Mouse (Mus musculus) lung, embryonic 14.5 days (tissue): ENCODE results near the gene Gm867. TPM values are rescaled to one million over a fixed set of nuclear protein-coding genes. Genes with fewer than 3 reads are reported as not detected.
A peak's percentile ranks its signal among the peaks of the same experiment; 100 is the strongest.

Experiments used
- ATAC-seq: fragments of 200-750 bp; cut with Nextera tagmentation; 2 replicates; pipeline ENCODE4 v1.8.0; 2017; ENCODE audit warnings: mild to moderate bottlenecking, moderate TSS enrichment, moderate library complexity; ENCODE audit not compliant: insufficient read depth
- DNase-seq: peaks from one replicate; pipeline ENCODE4 v3.0.0-alpha.2; 2015
- H3K27ac ChIP-seq: fragments of 300-500 bp; sonication (generic); 2 replicates; pipeline ENCODE4 v1.5.1; 2014; ENCODE audit warnings: low read depth, mild to moderate bottlenecking, moderate library complexity
- H3K27me3 ChIP-seq: fragments of 300-500 bp; sonication (generic); 2 replicates; pipeline ENCODE4 v1.6.1; 2014; ENCODE audit warnings: low read length, control low read depth; ENCODE audit not compliant: insufficient read depth
- H3K36me3 ChIP-seq: fragments of 300-500 bp; sonication (generic); 2 replicates; pipeline ENCODE4 v1.6.1; 2014; ENCODE audit warnings: control low read depth; ENCODE audit not compliant: insufficient read depth
- H3K4me1 ChIP-seq: fragments of 300-500 bp; sonication (generic); 2 replicates; pipeline ENCODE4 v1.6.1; 2014; ENCODE audit warnings: antibody characterized with exemption, control low read depth; ENCODE audit not compliant: insufficient read depth
- H3K4me2 ChIP-seq: fragments of 300-500 bp; sonication (generic); 2 replicates; pipeline ENCODE4 v1.6.1; 2014; ENCODE audit warnings: mild to moderate bottlenecking
- H3K4me3 ChIP-seq: fragments of 300-500 bp; sonication (generic); 2 replicates; pipeline ENCODE4 v1.5.1; 2014; ENCODE audit warnings: low read depth, low read length
- H3K9ac ChIP-seq: fragments of 300-500 bp; sonication (generic); 2 replicates; pipeline ENCODE4 v1.6.1; 2014
- H3K9me3 ChIP-seq: fragments of 300-500 bp; sonication (generic); 2 replicates; pipeline ENCODE4 v1.6.1; 2016; ENCODE audit warnings: low read depth, low read length, control low read depth
- CTCF ChIP-seq: IDR thresholded peaks from 2 replicates; pipeline ENCODE4 v1.5.1; 2016; ENCODE audit warnings: antibody characterized with exemption, low read depth
- WGBS: fragments of 180-500 bp; shearing (Covaris S2); extraction: QIAGEN DNeasy Blood & Tissue Kit; methylation state at CpG from one replicate; pipeline ENCODE4 v1.1.7; 2014; 5-methylcytosine and 5-hydroxymethylcytosine counted together
- polyA plus RNA-seq: library from polyadenylated mRNA; unstranded; fragments of >200 nt; fragmentation: Nextera tagmentation; extraction: Ambion mirVana; gene quantifications from 2 replicates; pipeline ENCODE4 v1.2.1, GENCODE M21; 2014

Gene Gm867
- polyA plus RNA-seq, 1 experiment from 2014 or later = 0.30 TPM

DNA sequence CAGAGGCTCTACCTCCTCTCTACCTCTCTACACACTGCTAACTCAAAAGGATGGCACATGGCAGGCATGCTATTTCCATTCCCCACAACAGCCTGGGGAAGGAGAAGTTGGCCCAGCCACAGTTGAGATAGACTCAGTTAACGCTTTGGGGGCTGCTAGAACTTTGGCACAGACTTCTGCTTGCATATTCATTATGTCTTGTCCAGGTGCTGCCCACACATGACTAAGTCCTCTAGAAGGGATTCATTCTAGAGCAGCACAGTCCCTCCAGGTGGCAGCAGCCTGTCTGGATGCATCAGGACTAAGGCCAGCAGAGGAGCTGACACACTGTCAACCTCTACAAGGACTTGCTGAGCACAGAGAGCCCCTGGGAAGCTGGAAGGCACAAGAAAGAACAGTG lies 44.3 kb downstream of the Gm867 start:
- 92% methylated on average over 1 of the region's 1 CpGs for WGBS
- no peak for TF ChIP-seq CTCF
- ATAC-seq (no peak), DNase-seq (no peak)
- Histone ChIP-seq H3K9ac (no peak overlapping the region), H3K4me1 (no peaks in the 10 kb centered on the region; the same call in 1 of the 2 replicates), H3K9me3 (no peaks in the 10 kb centered on the region), H3K27me3 (no peaks in the 10 kb centered on the region), H3K36me3 (peaks cover 62% of the 10 kb centered on the region), H3K4me3 (no peak overlapping the region), H3K27ac (no peak overlapping the region), H3K4me2 (no peak overlapping the region)

DNA sequence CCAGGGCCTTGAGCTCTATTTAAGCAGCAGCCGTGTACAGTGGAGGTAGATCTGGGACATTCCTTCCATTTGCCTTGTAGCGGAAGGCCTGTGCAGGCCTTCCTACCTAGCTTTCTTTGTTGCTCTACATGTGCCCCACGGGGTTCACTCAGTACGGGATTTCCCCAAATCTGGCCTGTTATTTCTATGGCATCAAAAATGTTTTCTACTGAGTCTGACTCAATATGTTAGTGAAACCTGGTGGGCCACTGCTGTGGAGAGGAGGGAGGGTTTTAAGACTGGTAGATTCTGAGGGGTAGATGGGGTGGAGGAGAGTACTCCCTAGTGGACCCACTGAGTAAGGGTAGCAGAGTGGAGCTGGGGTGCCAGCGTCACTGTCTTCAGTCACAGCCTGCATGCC lies 44.7 kb downstream of the Gm867 start:
- DNase-seq = no peak
- Histone ChIP-seq H3K27me3 (no peaks in the 10 kb centered on the region), H3K4me1 (no peaks in the 10 kb centered on the region; the same call in 1 of the 2 replicates), H3K4me3 (no peak overlapping the region), H3K4me2 (no peak overlapping the region), H3K27ac (no peak overlapping the region), H3K9me3 (no peaks in the 10 kb centered on the region), H3K9ac (no peak overlapping the region), H3K36me3 (peaks cover 58% of the 10 kb centered on the region)
- ATAC-seq = no peak
- no peak for TF ChIP-seq CTCF
- WGBS = 90% methylated on average over 5 of the region's 5 CpGs

DNA sequence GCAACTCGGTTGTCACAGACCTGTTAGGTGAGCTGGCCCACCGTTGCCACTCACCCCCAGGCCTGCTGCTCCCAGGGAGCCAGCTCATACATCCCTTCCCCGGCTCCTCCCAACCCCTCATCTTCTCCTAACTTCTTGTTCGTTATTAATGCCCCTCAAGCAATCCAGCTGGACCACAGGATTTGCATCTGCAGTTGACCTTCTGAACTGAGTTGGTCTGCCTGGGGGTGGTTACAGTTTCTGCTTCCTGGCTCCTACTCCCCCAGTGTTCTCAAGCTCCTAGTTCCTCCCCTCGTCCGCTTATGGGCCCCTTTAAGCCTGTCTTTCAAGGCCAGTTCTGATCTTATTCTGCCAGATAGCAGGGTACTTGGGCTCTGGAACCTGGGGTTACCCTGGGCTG lies 45.9 kb downstream of the Gm867 start:
- Histone ChIP-seq H3K9me3 (no peaks in the 10 kb centered on the region), H3K9ac (no peak overlapping the region), H3K4me2 (no peak overlapping the region), H3K4me3 (no peak overlapping the region), H3K4me1 (no peaks in the 10 kb centered on the region; the same call in 1 of the 2 replicates), H3K27ac (no peak overlapping the region), H3K36me3 (peaks cover 47% of the 10 kb centered on the region), H3K27me3 (no peaks in the 10 kb centered on the region)
- TF ChIP-seq CTCF = no peak
- ATAC-seq (no peak), DNase-seq (no peak)
- 63% methylated on average over 6 of the region's 6 CpGs for WGBS

DNA sequence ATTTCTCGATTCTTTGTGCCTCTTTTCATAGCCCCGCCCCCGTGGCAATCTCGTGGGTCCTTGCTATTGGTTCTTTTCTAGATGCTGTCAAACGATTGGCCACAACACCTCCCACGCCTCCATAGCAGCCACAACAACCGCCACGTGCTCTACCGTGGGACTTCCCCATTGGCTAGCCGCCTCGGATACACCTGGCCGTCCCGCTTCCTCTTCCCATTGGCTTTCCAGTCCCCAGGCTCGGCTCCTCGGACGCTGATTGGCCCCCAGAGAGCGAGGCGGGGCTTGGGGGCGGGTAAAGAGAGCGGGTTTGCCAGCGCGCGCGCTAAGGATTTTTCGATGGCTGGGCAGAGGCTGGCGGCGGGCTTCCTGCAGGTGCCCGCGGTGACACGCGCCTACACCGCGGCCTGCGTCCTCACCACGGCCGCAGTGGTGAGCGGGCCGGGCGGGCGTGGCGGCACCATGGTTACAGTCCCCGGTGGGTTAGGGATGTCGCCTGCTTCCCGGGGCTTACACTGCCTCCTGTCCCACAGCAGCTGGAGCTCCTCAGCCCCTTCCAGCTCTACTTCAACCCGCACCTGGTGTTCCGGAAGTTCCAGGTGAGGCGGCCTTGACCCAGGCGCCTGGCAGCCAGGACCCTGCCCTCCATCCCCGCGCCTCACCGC lies 47.3 kb downstream of the Gm867 start, which contains the start of gene Derl3:
Gene Derl3, plus strand, starts transcription at position 325 of the 662 bp plus-strand sequence.
- Histone ChIP-seq H3K27ac (peak within 1 kb of the TSS; percentile 52; the same call in 1 of the 2 replicates), H3K4me2 (peak within 1 kb of the TSS; percentile 89), H3K36me3 (peaks cover 37% of the 10 kb centered on the region), H3K4me1 (no peaks in the 10 kb centered on the region; the same call in 1 of the 2 replicates), H3K27me3 (no peaks in the 10 kb centered on the region), H3K4me3 (peak within 1 kb of the TSS; percentile 41), H3K9me3 (no peaks in the 10 kb centered on the region), H3K9ac (peak within 1 kb of the TSS; percentile 28)
- ATAC-seq (peak; percentile 98), DNase-seq (peak; percentile 97)
- WGBS = under 1% methylated on average over 51 of the region's 51 CpGs
- TF ChIP-seq CTCF = no peak

GRCm38 (mm10) chr10:75889406-75890153 lies 50.9 kb downstream of the Gm867 start:
- Histone ChIP-seq H3K4me2 (no peak overlapping the region), H3K9ac (no peak overlapping the region; the same call in 1 of the 2 replicates), H3K27ac (no peak overlapping the region), H3K4me3 (no peak overlapping the region), H3K9me3 (no peaks in the 10 kb centered on the region), H3K36me3 (peaks cover 7% of the 10 kb centered on the region; the same call in 1 of the 2 replicates), H3K27me3 (no peaks in the 10 kb centered on the region), H3K4me1 (no peaks in the 10 kb centered on the region; the same call in 1 of the 2 replicates)
- ATAC-seq = no peak
- TF ChIP-seq CTCF = no peak
- no peak for DNase-seq
- 35% methylated on average over 8 of the region's 8 CpGs for WGBS

Other genes with a start within 250 kb of the Gm867 start
- 41.1 and 50.0 TPM in 2 replicates for gene Cabin1, start 176.3 kb downstream of the Gm867 start, polyA plus RNA-seq
- 61.6 and 71.6 TPM in 2 replicates for gene Ddt, start 167.3 kb downstream of the Gm867 start, polyA plus RNA-seq
- gene Gm20441, start 159.7 kb downstream of the Gm867 start, polyA plus RNA-seq = not detected in 2 replicates
- 18.9 and 19.8 TPM in 2 replicates for gene Gstt3, start 159.3 kb downstream of the Gm867 start, polyA plus RNA-seq
- 23.5 and 24.8 TPM in 2 replicates for gene Gstt1, start 142.1 kb downstream of the Gm867 start, polyA plus RNA-seq
- gene Gstt4, start 118.1 kb downstream of the Gm867 start, polyA plus RNA-seq = not detected in 2 replicates
- 28.0 and 29.8 TPM in 2 replicates for gene Gstt2, start 103.2 kb downstream of the Gm867 start, polyA plus RNA-seq
- gene Mif, start 80.4 kb downstream of the Gm867 start, polyA plus RNA-seq = 2,116 and 2,356 TPM in 2 replicates
- 1.9 and 2.0 TPM in 2 replicates for gene Derl3, start 47.3 kb downstream of the Gm867 start, polyA plus RNA-seq
- gene Smarcb1, start 19.1 kb downstream of the Gm867 start, polyA plus RNA-seq = 199 and 219 TPM in 2 replicates
- 24.3 and 35.2 TPM in 2 replicates for gene Chchd10, start 7.5 kb downstream of the Gm867 start, polyA plus RNA-seq
- gene Mmp11, start 4.2 kb downstream of the Gm867 start, polyA plus RNA-seq = 61.8 and 61.9 TPM in 2 replicates
- gene Vpreb3, start 2.4 kb upstream of the Gm867 start, polyA plus RNA-seq = 0.63 and 0.87 TPM in 2 replicates
- 0.14 TPM in 1 of 2 replicates, not detected in the other for gene Gm5134, start 13.8 kb upstream of the Gm867 start, polyA plus RNA-seq
- 24.9 and 26.2 TPM in 2 replicates for gene Zfp280b, start 92.0 kb upstream of the Gm867 start, polyA plus RNA-seq
- gene Slc5a4b, start 170.3 kb upstream of the Gm867 start, polyA plus RNA-seq = not detected in 2 replicates
- not detected in 2 replicates for gene Slc5a4a, start 206.8 kb upstream of the Gm867 start, polyA plus RNA-seq